Mouse (Mus musculus) neutrophil, adult 5-6 weeks (primary cell): Measurements from ENCODE around the gene Rtkn2. TPM values are rescaled to one million over a fixed set of nuclear protein-coding genes. Genes with fewer than 3 reads are reported as not detected.
A peak's percentile ranks its signal among the peaks of the same experiment; 100 is the strongest.

Experiments
- ATAC-seq: fragments of 151-379, 151-347 bp; 2 replicates; pipeline ENCODE4 v1.8.0; 2017; ENCODE audit warnings: mild to moderate bottlenecking, moderate TSS enrichment; ENCODE audit not compliant: insufficient number of reproducible peaks, poor library complexity, low FRiP score, severe bottlenecking; ENCODE audit errors: extremely low read depth
- total RNA-seq: library from RNA; stranded (forward); fragments of 200-1000 nt; gene quantifications from 2 replicates; pipeline ENCODE4 v1.2.3, GENCODE M21; 2017

Rtkn2 gene
- total RNA-seq, 1 experiment from 2014 or later: not detected

DNA sequence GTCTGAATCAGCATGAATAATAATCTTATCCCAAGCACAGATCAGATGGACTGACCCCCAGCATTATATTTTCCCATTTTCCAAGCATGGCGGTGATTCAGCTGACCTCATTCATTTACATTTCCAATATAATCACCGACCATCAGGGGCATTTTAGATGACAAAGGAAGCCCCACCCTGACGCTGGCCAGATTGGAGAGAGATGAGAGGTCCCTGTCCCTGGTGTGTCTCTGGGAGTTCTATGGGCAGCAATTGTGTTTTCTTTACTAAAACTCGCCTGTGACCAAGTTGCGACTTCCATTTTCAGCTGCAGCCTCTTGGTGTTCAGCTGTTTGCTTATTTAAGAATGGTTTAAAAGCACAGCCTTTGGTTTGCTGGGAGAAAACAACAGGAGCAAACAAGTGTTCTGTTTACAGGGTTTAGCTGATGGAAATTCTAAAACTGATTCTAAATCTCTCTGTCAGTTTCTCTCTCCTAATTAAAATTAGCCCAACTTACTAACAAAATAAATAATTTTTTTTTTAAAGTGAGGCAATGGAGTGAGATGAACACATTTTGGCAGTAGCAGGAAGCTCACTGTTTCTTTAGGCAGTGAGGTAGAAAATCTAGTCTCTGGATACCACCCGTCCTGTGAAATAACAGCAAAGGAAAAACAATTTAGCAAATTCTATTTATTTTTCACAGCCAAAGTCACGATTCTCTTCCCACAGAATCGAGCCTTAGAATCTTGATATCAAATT lies 84.6 kb downstream of the Rtkn2 start:
- ATAC-seq: no peak

DNA sequence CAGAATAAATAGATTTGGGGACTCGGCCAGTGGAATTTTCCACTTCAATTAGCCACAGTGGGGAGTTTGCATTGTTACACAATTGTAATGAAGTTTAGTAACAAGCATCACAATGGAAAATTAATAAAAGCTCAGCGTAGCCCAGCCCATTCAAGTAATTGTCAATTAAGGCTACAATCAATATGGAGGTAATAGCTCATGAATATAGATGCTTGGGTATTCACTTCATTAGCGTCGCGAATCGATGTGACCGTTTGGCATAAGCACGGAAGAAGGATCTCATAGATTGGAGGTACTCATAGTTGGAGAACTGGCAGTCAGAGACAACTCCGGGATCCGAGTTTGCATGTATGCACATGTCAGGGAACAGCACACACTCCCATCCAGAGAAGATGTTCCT lies 85.2 kb downstream of the Rtkn2 start:
- ATAC-seq: no peak

DNA sequence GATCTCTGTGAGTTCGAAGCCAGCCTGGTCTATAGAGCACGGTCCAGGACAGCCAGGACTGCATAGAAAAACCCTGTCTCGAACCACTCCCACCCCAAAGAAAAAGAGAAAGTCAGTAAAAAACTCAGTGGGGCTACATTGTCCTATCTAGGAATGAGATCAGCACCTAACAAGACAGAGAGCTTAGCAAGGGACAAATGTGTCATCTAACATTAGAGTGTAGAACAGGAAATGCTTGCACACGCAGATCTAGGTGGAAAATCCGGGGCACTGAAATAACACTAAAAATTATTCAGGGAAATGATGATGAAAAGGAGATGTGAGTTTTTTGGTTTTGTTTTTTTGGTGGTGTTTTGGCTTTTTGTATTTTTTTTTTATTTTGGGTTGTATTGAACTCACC lies 86.8 kb downstream of the Rtkn2 start:
- no peak for ATAC-seq

DNA sequence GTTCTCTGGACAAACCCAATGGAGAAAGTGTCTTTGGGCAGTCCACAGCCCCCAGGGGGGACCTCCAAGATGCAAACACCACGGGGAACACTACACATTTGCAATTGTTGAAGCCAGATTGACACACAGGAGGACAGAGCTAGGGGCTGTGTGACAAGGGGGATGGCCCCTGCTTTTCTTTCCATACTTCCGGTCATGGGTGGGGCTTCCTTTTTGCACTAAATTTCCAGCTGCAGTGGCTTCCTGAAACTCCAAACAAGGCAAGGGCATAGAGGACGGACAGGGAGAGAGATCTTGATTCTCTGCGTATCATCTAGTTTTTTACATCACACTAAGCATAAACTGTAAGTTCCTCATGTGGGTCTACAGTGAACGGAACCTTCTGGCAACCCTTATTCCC lies 88.6 kb downstream of the Rtkn2 start:
- no peak for ATAC-seq

DNA sequence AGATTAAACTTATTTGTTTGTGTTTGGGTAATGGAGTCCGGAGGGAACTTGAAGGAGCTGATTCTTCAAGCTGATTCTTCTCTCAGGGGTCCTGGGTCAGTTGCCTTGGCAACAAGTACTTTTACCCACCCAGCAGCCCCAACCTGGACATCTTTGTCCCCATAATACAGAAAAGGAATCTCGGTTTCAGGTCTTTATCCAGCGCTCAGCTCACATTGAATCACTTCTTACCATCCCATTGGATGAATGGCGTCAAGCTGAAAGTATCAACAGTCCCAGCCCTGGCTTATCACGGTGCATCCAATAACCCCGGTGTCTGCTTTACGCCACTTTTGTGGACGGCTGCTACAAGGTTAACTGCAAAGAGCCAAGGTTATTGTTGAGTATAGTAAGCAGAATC lies 89.1 kb downstream of the Rtkn2 start:
- no peak for ATAC-seq

DNA sequence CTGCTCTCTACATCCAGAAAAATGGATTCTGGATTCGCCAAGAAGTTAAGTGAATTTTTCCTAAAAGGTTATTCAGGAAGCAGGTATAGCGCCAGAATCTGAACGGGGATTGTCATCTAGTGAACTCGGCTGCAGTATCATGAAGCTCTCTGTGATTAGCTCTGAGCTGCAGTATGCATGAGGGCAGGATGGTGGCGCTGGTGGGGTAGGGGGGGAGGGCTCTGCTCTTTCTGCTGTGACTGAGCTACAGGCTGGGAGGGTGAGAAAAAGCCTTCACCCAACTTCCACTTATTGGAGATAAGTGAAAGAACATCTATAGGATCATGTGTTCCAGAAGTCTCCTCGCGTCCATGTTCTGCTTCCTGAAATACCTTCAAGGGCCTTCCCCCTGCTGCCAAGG lies 91.7 kb downstream of the Rtkn2 start:
- ATAC-seq: no peak

DNA sequence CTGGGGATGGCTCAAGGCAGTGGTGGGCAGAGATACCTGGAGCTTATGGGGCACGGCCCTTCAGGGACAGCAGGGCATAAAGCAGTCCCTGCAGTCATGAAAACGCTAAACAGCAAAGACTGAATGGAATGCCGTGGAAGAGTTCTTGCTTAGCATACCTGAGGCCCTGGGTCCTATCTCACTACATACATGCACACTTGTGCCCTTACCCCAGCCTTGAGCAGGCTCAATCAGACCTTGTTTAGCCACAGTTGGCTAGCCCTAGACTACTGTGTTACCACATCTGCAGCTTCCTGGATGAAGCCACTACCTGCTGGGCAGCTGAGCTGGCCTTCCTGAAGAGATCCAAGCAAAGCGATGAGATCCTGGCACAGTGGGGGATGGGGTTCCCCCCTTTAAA lies 93.3 kb downstream of the Rtkn2 start:
- no peak for ATAC-seq

DNA sequence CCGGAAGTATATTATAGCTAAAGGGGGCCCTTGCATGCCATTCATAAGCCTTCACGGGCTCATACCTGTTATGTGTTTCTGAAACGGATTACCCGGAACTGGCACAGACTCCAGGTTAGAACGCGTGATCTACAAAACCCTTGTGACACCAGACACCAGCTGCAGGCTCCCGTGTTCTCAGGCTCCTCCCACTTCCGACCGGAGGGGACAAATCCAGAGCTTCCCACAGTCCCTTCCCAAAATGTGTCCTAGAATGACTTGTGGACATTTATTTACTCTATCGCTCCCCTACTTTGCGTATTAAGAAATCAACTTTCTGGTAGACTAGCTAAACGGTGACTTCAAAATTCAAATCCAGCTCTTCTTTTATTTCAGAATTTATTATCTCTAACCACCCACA lies 94.9 kb downstream of the Rtkn2 start:
- ATAC-seq: no peak

DNA sequence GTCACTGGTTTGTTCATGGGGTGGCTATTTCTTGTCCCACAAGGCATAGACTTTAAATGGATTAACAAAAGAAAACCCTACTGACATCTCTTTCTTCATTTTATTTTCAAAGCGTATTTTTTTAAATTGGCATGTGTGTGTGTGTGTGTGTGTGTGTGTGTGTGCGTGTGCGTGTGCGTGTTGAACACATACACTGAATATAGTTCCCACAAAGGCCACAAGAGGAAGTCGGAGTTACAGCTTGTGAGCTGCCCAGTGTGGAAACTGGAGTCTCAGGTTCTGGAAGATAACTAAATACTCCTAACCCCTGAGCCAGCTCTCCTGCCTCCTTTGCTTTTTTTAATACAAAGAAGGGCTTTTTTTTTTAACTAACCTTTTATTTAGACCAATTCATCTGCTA lies 95.8 kb downstream of the Rtkn2 start:
- peak; percentile 66; the same call in 1 of the 2 replicates for ATAC-seq

DNA sequence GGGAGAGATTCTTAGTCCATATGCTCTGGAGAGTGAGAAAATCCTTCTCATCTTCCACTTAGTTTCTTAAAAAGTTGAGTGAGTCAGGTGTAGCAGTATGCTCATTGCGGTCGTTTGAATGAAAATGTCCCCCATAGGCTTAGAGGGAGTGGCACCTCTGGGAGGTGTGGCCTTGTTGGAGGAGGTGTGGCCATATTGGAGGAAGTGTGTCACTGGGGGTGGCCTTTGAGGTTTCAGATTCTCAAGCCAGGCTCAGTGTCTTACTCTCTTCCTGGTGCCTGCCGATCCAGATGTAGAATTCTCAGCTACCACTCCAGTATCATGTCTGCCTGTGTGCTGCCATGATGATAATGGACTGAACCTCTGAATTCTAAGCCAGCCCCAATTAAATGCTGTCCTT lies 99.3 kb downstream of the Rtkn2 start:
- ATAC-seq: no peak

DNA sequence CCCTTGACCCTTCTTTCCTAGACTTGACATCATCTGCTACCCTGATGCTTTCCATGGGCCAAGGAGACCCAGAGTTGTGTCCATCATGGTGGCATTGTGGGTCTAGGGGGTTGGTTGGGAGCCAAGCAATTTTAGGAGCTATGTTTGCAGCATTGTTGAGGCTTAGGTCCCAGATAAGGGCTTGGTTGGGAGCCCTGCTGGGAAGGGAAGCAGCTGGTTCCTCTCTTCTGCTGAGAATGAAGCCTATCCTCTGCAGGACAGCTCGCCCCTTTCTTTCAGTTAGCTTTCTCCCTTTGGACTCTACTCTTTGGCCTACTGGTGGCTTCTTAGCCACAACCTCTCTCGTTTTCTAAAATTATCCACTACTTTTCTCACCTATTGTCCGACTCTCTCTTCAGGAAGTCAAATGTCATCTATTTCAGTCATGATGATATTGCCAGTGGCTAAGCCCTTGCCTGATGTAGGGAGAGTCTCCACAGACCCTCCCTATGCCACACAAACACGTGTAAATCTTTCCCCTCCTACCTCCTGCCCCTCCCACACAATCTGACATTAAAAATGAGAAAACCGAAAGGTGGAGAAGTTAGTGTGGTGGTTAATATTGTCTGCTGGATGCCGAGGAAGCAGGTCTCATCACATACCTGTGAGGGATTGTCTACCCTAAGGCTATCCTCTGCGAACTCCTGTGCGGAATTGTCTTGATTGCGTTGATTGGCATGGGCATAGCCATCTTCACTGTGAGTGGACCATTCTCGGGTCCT lies 100.7 kb downstream of the Rtkn2 start:
- no peak for ATAC-seq

DNA sequence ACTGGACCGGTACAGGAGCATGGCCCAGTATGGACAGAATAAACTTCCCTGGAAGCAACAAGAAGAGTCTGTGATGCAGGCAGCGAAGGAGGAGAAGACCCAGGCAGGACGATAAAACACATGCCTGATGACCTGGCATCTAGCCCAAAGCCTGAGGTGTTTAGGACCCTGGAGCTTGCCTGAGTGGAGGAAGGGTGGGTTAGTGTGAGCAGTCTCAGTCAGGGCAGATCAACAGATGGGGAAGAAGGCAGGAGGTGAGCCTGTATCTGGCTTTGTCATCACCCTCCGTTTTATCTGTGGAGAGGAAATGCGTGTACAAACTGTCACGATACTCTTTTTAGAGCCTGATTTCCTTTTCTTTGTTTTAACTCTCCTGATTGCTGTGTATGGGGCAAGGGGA lies 102.3 kb downstream of the Rtkn2 start:
- ATAC-seq: no peak

DNA sequence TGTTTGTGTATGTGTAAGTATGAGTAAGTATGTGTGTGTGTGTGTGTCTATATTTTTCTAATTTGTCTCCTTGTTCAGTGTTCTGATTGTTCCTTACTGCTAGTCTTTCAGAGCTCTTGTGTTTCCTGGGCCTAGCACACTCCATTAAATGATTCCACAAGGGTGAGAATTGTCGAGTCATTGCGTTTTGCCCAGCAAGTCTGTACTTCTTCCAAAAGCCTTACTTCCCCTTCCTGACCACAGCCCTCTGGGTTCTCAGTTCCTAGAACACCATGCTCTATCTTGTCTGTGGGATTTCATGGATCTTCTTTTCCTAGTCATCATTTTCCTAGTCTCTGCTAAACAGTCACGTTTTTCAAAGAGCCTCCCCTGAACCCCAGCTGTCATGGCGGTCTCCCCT lies 106.2 kb downstream of the Rtkn2 start:
- peak; percentile 86 for ATAC-seq

DNA sequence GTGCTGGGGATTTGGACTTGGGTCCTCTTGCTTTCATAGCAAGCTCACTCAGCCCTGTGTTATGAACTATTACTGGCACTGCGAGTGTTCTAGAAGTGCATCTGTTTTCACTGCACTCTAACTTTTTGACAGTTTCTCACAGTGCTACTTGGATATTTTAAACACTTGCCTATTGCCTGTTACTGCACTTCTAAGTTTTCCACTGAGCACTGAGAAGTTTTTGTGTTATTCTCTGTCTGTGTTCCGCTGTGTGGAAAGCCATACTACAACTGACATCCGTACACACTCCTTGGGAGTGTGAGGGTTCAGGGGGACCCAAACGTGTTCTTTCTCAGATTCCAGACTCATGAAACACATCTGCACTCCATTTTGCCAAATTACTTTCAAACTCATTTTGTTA lies 107.6 kb downstream of the Rtkn2 start:
- ATAC-seq: no peak

DNA sequence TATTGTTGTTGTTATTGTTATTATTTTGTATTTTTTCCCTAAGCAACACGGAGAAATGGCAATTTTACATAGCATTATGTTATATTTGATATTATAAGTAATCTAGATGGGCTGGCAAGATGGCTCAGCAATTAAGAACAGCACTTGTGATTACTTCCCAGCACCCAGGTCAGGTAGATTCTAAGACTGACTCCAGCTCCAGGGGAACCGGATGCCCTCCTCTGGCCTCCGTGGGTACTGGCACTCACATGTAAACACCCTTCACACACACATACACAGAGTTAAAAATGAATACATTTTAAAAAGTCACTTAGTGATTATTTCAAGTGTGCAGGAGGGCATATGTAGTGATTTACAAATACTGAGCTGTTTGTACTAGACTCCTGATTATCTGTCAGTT lies 108.4 kb downstream of the Rtkn2 start:
- ATAC-seq: no peak

DNA sequence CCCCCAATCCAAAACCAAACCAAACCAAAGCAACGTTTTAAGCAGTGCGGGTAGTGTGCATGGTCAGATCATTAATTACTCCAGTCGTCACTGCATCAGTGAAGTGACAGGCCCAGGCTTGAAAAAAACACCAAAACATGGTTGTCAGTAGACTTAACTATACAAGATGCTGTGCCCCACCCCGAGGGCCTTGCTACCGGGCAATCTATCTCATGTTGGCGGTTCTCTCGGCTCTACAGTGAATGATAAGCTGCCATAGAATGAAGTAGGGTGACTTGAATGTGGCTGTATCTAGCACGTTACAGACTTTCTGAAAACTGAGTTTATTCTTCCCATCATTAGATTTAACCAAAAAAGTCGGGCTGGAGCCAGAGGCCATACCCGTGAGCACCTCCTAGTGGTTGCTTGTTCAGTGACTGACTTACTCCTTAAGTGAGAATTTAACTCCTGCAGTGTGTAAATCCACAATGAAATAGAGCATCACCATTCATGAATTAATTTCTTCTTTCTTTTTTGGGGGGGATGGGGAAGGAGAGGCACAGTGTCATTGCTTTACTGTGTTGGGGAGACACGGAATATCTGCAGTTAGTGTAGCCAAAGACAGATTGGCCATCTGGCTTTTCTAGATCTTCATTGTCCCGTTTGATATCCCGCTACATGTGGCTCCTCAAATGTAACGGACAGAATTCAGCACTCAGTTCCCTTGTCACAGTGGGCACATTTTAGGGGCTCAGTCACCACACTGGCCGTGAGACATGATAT lies 110.2 kb downstream of the Rtkn2 start:
- 0 out of 2 replicates have a peak, but pooled peaks have one; percentile 23 for ATAC-seq

DNA sequence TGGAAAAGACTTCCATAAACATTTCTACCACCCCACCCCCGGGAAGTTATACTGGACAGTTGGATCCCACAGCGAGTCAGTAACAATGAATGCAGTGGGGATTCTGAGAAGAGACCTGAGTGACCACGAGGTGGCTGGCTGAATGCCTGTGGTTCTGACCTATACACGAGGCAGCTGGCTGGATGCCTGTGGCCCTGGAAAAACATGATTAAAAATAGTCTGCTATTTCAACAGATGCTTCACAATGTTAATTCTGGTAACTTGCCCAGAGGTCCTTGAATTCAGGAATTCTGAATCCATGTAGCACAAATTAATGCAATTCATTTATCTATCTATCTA lies 110.8 kb downstream of the Rtkn2 start:
- no peak for ATAC-seq

DNA sequence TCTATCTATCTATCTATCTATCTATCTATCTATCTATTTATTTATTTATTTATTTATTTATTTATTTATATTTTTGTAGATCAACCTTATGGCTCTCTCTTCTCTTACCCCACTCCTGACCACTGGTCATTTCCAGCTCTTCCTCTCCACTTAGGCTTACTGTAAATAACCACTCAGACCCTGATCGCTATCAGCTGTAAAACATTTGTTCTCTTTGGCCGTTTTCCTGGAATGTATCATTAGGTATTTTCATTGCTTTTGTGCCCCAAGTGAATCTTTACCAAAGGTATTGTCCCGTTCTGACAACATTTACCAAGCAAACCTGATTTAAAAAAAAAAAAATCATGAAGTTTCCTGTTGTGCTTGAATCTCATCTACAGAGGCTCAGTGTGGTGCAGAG lies 111.2 kb downstream of the Rtkn2 start:
- ATAC-seq: no peak

DNA sequence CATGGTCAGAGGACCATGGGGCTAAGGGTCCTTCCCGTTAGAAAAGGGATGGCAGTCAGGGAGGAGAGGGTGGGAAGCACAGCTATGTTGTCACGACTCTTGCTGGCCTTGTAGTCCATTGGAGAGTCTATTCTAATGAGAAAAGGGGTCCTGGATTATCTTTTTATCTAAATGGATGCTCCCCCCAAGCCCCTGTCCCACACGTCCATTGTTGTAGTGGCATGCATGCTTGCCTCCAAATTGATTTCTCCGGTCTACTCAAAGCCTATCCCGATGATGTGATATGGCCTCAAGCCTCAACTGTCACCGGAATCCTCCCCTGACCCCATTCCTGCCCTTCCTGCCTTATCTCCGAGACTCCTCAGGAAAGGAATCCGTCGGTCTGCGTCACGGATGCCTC lies 111.6 kb downstream of the Rtkn2 start:
- no peak for ATAC-seq

DNA sequence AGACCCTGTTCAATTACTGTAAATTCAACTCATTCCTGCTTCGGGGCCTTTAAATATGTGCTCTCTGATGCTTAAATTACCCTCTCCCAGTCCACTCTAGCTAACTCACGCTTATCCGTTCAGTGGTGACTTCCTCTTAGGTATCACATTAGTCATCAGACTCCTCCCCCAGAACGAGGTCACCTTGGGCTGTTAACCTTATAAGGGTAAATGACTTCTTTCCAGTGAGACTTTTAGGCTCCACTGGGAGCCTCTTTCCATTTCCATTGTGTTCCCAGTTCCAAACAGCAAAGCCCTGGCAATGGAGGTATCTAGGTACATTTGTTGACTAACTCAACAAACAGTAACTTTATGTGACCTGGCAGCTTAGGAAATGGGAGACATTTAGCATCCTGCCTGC lies 112.5 kb downstream of the Rtkn2 start:
- peak; percentile 88 for ATAC-seq
